Mouse (Mus musculus) cerebral cortex, adult 2 months (tissue): ENCODE results near the gene Abhd8.

Source experiments
- WGBS: fragments of 180-500 bp; shearing (Covaris S2); methylation state at CpG from one replicate; pipeline ENCODE4 v1.1.7; 2018; 5-methylcytosine and 5-hydroxymethylcytosine counted together

The Abhd8 gene

GRCm38 (mm10) chr8:71478943-71479342 lies 15.5 kb upstream of the Abhd8 start:
- WGBS: 95% methylated on average over 11 of the region's 11 CpGs

- 45% methylated on average over 14 of the region's 14 CpGs for WGBS
These were observed 13.9 kb upstream of the Abhd8 start for GRCm38 (mm10) chr8:71477196-71477845.

GRCm38 (mm10) chr8:71476099-71476940 lies 12.9 kb upstream of the Abhd8 start:
- under 1% methylated on average over 104 of the region's 121 CpGs for WGBS

GRCm38 (mm10) chr8:71475702-71476075 lies 12.2 kb upstream of the Abhd8 start:
- 21% methylated on average over 4 of the region's 4 CpGs for WGBS

GRCm38 (mm10) chr8:71474785-71475701 lies 11.6 kb upstream of the Abhd8 start:
- 81% methylated on average over 25 of the region's 25 CpGs for WGBS

GRCm38 (mm10) chr8:71474344-71474743 lies 10.9 kb upstream of the Abhd8 start:
- WGBS: 91% methylated on average over 18 of the region's 18 CpGs

GRCm38 (mm10) chr8:71472601-71473386 lies 9.3 kb upstream of the Abhd8 start:
- 79% methylated on average over 8 of the region's 8 CpGs for WGBS

- WGBS: 95% methylated on average over 17 of the region's 17 CpGs
These were observed 8.4 kb upstream of the Abhd8 start for GRCm38 (mm10) chr8:71471861-71472260.

GRCm38 (mm10) chr8:71470913-71471255 lies 7.4 kb upstream of the Abhd8 start:
- WGBS: 64% methylated on average over 5 of the region's 5 CpGs

- 64% methylated on average over 3 of the region's 3 CpGs for WGBS
These were observed 6.9 kb upstream of the Abhd8 start for GRCm38 (mm10) chr8:71470146-71470912.

- under 1% methylated on average over 24 of the region's 24 CpGs for WGBS
These were observed 6.0 kb upstream of the Abhd8 start for GRCm38 (mm10) chr8:71469411-71469810.

- WGBS: under 1% methylated on average over 52 of the region's 52 CpGs
These were observed 5.5 kb upstream of the Abhd8 start, which contains the start of gene Dda1 for GRCm38 (mm10) chr8:71468916-71469315. Dda1 (plus strand) TSS chr8:71469199.

GRCm38 (mm10) chr8:71468001-71468400 lies 4.5 kb upstream of the Abhd8 start:
- WGBS: 100% methylated on average over 1 of the region's 1 CpGs

- WGBS: 97% methylated on average over 2 of the region's 2 CpGs
These were observed 3.7 kb upstream of the Abhd8 start for GRCm38 (mm10) chr8:71467201-71467600.

GRCm38 (mm10) chr8:71466198-71466597 lies 2.7 kb upstream of the Abhd8 start:
- WGBS: 96% methylated on average over 5 of the region's 5 CpGs

- 81% methylated on average over 8 of the region's 8 CpGs for WGBS
These were observed 2.3 kb upstream of the Abhd8 start for GRCm38 (mm10) chr8:71465733-71466132.

- WGBS: 1% methylated on average over 59 of the region's 59 CpGs
These were observed 1.4 kb upstream of the Abhd8 start, which contains the start of gene Mrpl34 for GRCm38 (mm10) chr8:71464513-71465500. Mrpl34 (plus strand) TSS chr8:71464959.

- 4% methylated on average over 16 of the region's 16 CpGs for WGBS
These were observed 669 bp downstream of the Abhd8 start for GRCm38 (mm10) chr8:71462786-71463185.

GRCm38 (mm10) chr8:71462191-71462590 lies 1.3 kb downstream of the Abhd8 start:
- 52% methylated on average over 4 of the region's 4 CpGs for WGBS
